Mouse (Mus musculus): ENCODE measurements around the gene Crlf2.

Gene Crlf2

GRCm38 (mm10) chr5:109548712-109549111 is 10.1 kb downstream of the Crlf2 start:
- no peak for DNase-seq (ENCODE audit: low spot score)

DNA sequence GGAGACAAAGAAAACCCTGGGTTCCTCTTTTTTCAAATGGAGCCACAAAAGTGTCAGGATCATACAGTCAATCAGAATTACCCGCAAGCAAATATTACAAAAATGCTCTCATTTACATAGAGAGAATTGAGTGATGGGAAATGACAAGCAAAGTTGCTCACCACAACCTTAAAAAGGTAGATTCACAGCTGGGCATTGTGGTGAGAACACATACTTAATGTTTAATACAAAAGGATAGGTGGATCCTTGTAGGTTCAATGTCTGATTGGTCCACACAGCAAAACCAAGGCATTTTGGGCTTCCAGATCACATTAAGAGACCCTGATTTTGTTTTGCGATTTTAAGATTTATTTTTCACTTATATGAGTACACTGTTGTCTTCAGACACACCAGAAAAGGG is 11.7 kb downstream of the Crlf2 start:
- DNase-seq (ENCODE audit: low spot score), result no peak

DNA sequence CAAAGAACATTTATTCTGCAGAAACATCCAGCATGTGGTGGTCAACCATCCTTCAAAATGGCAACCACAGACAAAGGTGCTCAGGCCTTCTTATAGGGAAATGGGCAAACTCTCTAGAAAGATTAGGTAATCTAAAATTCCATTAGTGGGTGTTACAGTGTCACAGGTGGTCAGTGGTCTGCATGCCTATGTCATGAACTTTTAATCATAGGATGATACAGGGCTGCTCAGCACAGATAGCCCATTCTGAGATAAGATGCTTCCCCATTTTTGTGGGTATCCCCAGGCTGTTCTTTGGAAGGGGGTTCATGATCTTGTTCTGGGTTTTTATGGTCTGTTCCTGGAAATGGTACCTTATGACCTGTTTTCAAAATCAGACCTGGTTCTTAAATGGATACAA is 49.1 kb downstream of the Crlf2 start:
- no peak for DNase-seq (ENCODE audit: low spot score)

DNA sequence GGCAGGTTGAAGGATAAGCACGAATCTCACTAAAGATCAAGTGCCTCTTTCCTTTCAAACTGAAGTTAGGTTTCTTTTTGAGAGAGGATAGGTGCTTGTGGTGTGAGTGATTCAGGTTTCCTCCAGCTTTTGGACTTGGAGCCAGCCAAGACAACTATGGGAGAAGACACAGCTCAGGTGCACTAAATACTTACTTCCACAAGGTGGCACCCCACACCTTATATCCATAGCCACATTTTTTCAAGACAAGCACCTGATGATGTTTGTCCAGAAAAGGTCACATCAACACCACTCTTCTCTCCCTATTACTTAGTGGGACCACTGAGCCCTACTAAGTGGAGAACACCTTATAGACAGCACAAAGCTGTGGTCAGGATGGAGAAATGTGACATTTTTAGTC is 52.1 kb downstream of the Crlf2 start:
- peak; percentile 4 for DNase-seq (ENCODE audit: low spot score)

Data from urinary bladder, postnatal 14 days (tissue).